Mouse (Mus musculus): ENCODE results near the gene Dhx57.

GRCm38 (mm10) chr17:80312405-80312804 is 22.1 kb upstream of the Dhx57 start:
- TF ChIP-seq POLR2A (IDR thresholded peaks at IDR 0.05; ENCODE audit: borderline replicate concordance, insufficient read depth, low read length) (no peak), CTCF (IDR thresholded peaks at IDR 0.05; ENCODE audit: borderline replicate concordance, insufficient read depth, low read depth, low read length) (no peak)

Measured in cerebellum, adult 2 months (tissue).